Mouse (Mus musculus) cerebellum, adult 2 months (tissue): ENCODE data around the gene Slc13a3. TPM values are rescaled to one million over a fixed set of nuclear protein-coding genes. Genes with fewer than 3 reads are reported as not detected.

Experiments
- DNase-seq, 2 experiments: peaks; one replicate each; pipeline ENCODE4 v3.0.0; 2021
- H3K27ac ChIP-seq: fragments of 200-500 bp; 2 replicates; pipeline ENCODE4 v1.5.1; 2012; ENCODE audit warnings: low read length, control low read depth, inconsistent platforms; ENCODE audit not compliant: insufficient read depth
- H3K27me3 ChIP-seq: fragments of 200-500 bp; 2 replicates; pipeline ENCODE4 v1.6.1; 2012; ENCODE audit warnings: inconsistent platforms, mild to moderate bottlenecking, low read length, moderate library complexity; ENCODE audit not compliant: control insufficient read depth, insufficient read depth
- H3K4me1 ChIP-seq: fragments of 200-500 bp; 2 replicates; pipeline ENCODE4 v1.6.1; 2011; ENCODE audit warnings: low read length; ENCODE audit not compliant: control insufficient read depth, insufficient read depth
- H3K4me3 ChIP-seq: fragments of 200-500 bp; replicated peaks from 2 replicates; pipeline ENCODE3; 2011; ENCODE audit warnings: mild to moderate bottlenecking, low read depth, low read length, control low read depth; ENCODE audit not compliant: insufficient read depth
- CTCF ChIP-seq: fragments of 200-500 bp; IDR thresholded peaks from 2 replicates; pipeline ENCODE4 v1.5.1; 2011; ENCODE audit warnings: low read depth, mild to moderate bottlenecking, control low read depth, low read length, moderate library complexity, borderline replicate concordance; ENCODE audit not compliant: insufficient read depth
- POLR2A ChIP-seq: fragments of 200-500 bp; IDR thresholded peaks from 2 replicates; pipeline ENCODE4 v1.6.1; 2011; ENCODE audit warnings: low read length, control low read depth, borderline replicate concordance; ENCODE audit not compliant: insufficient read depth
- WGBS: fragments of 180-500 bp; shearing (Covaris S2); methylation state at CpG from one replicate; pipeline ENCODE4 v1.1.7; 2018; 5-methylcytosine and 5-hydroxymethylcytosine counted together
- polyA plus RNA-seq: library from polyadenylated mRNA; depleted of rRNA; stranded (reverse); fragments of >200 nt; gene quantifications from 2 replicates; pipeline ENCODE4 v1.2.3, GENCODE M21; 2012

The Slc13a3 gene
- polyA plus RNA-seq, 1 experiment: 21.6 TPM

GRCm38 (mm10) chr2:165380050-165380449 is 93.0 kb downstream of the Slc13a3 start:
- DNase-seq: no peak
- WGBS: 96% methylated on average over 25 of the region's 25 CpGs

GRCm38 (mm10) chr2:165376001-165376400 is 97.0 kb downstream of the Slc13a3 start:
- WGBS: 45% methylated on average over 4 of the region's 4 CpGs
- no peak for DNase-seq
- TF ChIP-seq POLR2A: no peak
- TF ChIP-seq CTCF: no peak
- Histone ChIP-seq H3K27me3 (no peaks in the 10 kb centered on the region), H3K27ac (no peak overlapping the region), H3K4me3 (no peak overlapping the region), H3K4me1 (peaks cover 2% of the 10 kb centered on the region; the same call in 1 of the 2 replicates)

More at GRCm38 (mm10) chr2:165380050-165380449, 93.0 kb downstream of the Slc13a3 start:
- H3K4me3 ChIP-seq: no peak overlapping the region
- TF ChIP-seq POLR2A (no peak), CTCF (no peak)
- no peaks in the 10 kb centered on the region for H3K27me3 ChIP-seq
- no peak overlapping the region for H3K27ac ChIP-seq
- peaks cover 2% of the 10 kb centered on the region; the same call in 1 of the 2 replicates for H3K4me1 ChIP-seq

- no peak for DNase-seq
- Histone ChIP-seq H3K27me3 (no peaks in the 10 kb centered on the region), H3K27ac (no peak overlapping the region), H3K4me1 (peaks cover 2% of the 10 kb centered on the region; the same call in 1 of the 2 replicates), H3K4me3 (no peak overlapping the region)
- 70% methylated on average over 5 of the region's 5 CpGs for WGBS
- TF ChIP-seq POLR2A (no peak), CTCF (no peak)
These were observed 97.6 kb downstream of the Slc13a3 start for GRCm38 (mm10) chr2:165375478-165375877.

GRCm38 (mm10) chr2:165371066-165371465 is 102.0 kb downstream of the Slc13a3 start:
- TF ChIP-seq CTCF: no peak
- no peak for TF ChIP-seq POLR2A

GRCm38 (mm10) chr2:165370348-165370747 is 102.7 kb downstream of the Slc13a3 start:
- Histone ChIP-seq H3K27me3 (peaks cover 1% of the 10 kb centered on the region; the same call in 1 of the 2 replicates), H3K27ac (no peak overlapping the region), H3K4me1 (peaks cover 8% of the 10 kb centered on the region), H3K4me3 (no peak overlapping the region)
- no peak for TF ChIP-seq CTCF
- no peak for TF ChIP-seq POLR2A
- DNase-seq: no peak
- WGBS: 86% methylated on average over 3 of the region's 3 CpGs

More at GRCm38 (mm10) chr2:165371066-165371465, 102.0 kb downstream of the Slc13a3 start:
- Histone ChIP-seq H3K4me1 (peaks cover 8% of the 10 kb centered on the region), H3K27me3 (peaks cover 1% of the 10 kb centered on the region; the same call in 1 of the 2 replicates), H3K4me3 (no peak overlapping the region), H3K27ac (no peak overlapping the region)
- WGBS: 19% methylated on average over 3 of the region's 3 CpGs
- no peak for DNase-seq

- no peak within 1 kb of the TSS for H3K4me3 ChIP-seq
These were observed 104.5 kb downstream of the Slc13a3 start, which contains the start of gene Zfp663 for GRCm38 (mm10) chr2:165368496-165368895. Gene Zfp663 (minus strand): TSS chr2:165368729.

GRCm38 (mm10) chr2:165367868-165368439 is 105.1 kb downstream of the Slc13a3 start:
- Histone ChIP-seq H3K4me1 (peaks cover 8% of the 10 kb centered on the region), H3K4me3 (no peak overlapping the region), H3K27ac (no peak overlapping the region), H3K27me3 (peaks cover 1% of the 10 kb centered on the region; the same call in 1 of the 2 replicates)
- no peak for DNase-seq
- TF ChIP-seq POLR2A (no peak), CTCF (no peak)
- WGBS: 5% methylated on average over 13 of the region's 13 CpGs

More at GRCm38 (mm10) chr2:165368496-165368895, 104.5 kb downstream of the Slc13a3 start, which contains the start of gene Zfp663:
- TF ChIP-seq POLR2A: no peak
- TF ChIP-seq CTCF: no peak
- peaks cover 8% of the 10 kb centered on the region for H3K4me1 ChIP-seq
- 2% methylated on average over 27 of the region's 27 CpGs for WGBS
- DNase-seq: no peak
- H3K27ac ChIP-seq: no peak within 1 kb of the TSS
- H3K27me3 ChIP-seq: peaks cover 1% of the 10 kb centered on the region; the same call in 1 of the 2 replicates

GRCm38 (mm10) chr2:165367047-165367520 is 105.9 kb downstream of the Slc13a3 start:
- TF ChIP-seq POLR2A (no peak), CTCF (no peak)
- WGBS: 17% methylated on average over 5 of the region's 8 CpGs
- Histone ChIP-seq H3K4me3 (no peak overlapping the region), H3K4me1 (peaks cover 8% of the 10 kb centered on the region), H3K27me3 (peaks cover 1% of the 10 kb centered on the region; the same call in 1 of the 2 replicates), H3K27ac (no peak overlapping the region)
- DNase-seq: no peak
